Comparison of ENCODE assay signal across 8 mouse cellular contexts in the genomic region with DNA sequence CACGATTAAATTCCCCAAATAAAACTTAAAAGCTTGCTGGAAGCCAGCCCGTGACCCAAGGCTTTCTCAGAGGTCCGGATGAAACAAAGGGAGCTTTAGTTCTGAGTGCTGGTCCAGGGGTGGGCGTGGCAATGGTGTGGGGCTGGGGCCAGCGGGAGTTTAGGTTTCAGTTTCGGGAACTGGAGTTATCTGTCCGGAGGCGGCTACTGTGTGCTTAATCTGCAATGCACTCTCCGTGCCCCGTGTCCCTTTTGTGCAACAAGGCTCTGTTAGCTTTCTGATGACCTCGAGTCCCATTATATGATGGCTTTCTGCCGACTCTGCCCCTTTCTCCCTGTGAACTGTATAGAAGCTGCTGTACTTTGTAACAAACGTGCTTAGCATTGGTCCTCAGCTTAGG. TPM values are rescaled to one million over a fixed set of nuclear protein-coding genes. Genes with fewer than 3 reads are reported as not detected.
DNase-seq lines count a peak whose midpoint lies in the region; ATAC-seq lines count a peak whose summit lies in the region.

No protein-coding gene starts in this region.

- H3K27ac ChIP-seq in forebrain, embryonic 14.5 days (ENCODE audit: low read depth, low read length), result no peak overlapping the region
- H3K27ac ChIP-seq in limb, embryonic 15.5 days, result no peak overlapping the region
- H3K27ac ChIP-seq in midbrain, embryonic 15.5 days, result no peak overlapping the region

- WGBS in forebrain, embryonic 14.5 days, result 8% methylated on average over 13 of the region's 13 CpGs
- WGBS in limb, embryonic 15.5 days, result 15% methylated on average over 13 of the region's 13 CpGs
- 11% methylated on average over 13 of the region's 13 CpGs for WGBS in midbrain, embryonic 15.5 days

- no peaks in the 10 kb centered on the region for H3K4me1 ChIP-seq in forebrain, embryonic 14.5 days (ENCODE audit: control insufficient read depth, insufficient read depth, low read length)
- peaks cover 8% of the 10 kb centered on the region; the same call in 1 of the 2 replicates for H3K4me1 ChIP-seq in limb, embryonic 15.5 days
- peaks cover 4% of the 10 kb centered on the region; the same call in 1 of the 2 replicates for H3K4me1 ChIP-seq in midbrain, embryonic 15.5 days

- DNase-seq in urinary bladder, postnatal 14 days (ENCODE audit: low spot score), result peak; percentile 63
- DNase-seq in urinary bladder, adult 18-20 months (ENCODE audit: low spot score in 2 of 2), result no peak
- no peak for DNase-seq in forebrain, embryonic 14.5 days (ENCODE audit: low spot score)
- no peak for DNase-seq in layer of hippocampus, adult 9-10 months (ENCODE audit: low spot score)
- no peak for DNase-seq in thymus, postnatal 14 days

- no peaks in the 10 kb centered on the region for H3K9me3 ChIP-seq in forebrain, embryonic 14.5 days (replicated peaks; ENCODE audit: control insufficient read depth, low read length)
- no peaks in the 10 kb centered on the region for H3K9me3 ChIP-seq in limb, embryonic 15.5 days
- no peaks in the 10 kb centered on the region for H3K9me3 ChIP-seq in midbrain, embryonic 15.5 days

- peak overlapping the region; percentile 28 for H3K4me2 ChIP-seq in forebrain, embryonic 14.5 days (ENCODE audit: low read length)
- H3K4me2 ChIP-seq in limb, embryonic 15.5 days, result peak overlapping the region; percentile 39
- H3K4me2 ChIP-seq in midbrain, embryonic 15.5 days, result peak overlapping the region; percentile 26

- no peak for ATAC-seq in forebrain, embryonic 14.5 days
- ATAC-seq in hematopoietic stem cell, adult 5-6 weeks (replicated peaks in 1 of 2; ENCODE audit: insufficient read depth in 1 of 2, low FRiP score in 2 of 2, low TSS enrichment in 1 of 2, low read depth in 1 of 2, poor library complexity in 2 of 2, severe bottlenecking in 2 of 2), result peak; percentile 37; a peak in 2 of 4 replicates
- ATAC-seq in limb, embryonic 15.5 days (ENCODE audit: insufficient number of reproducible peaks, low FRiP score, low TSS enrichment, low read depth), result no peak
- ATAC-seq in midbrain, embryonic 15.5 days (replicated peaks), result no peak

- 0 out of 2 replicates have a peak overlapping the region, but pooled peaks have one; percentile 25 for H3K9ac ChIP-seq in forebrain, embryonic 14.5 days (ENCODE audit: low read length)
- no peak overlapping the region for H3K9ac ChIP-seq in limb, embryonic 15.5 days
- H3K9ac ChIP-seq in midbrain, embryonic 15.5 days, result no peak overlapping the region

- no peaks in the 10 kb centered on the region for H3K36me3 ChIP-seq in forebrain, embryonic 14.5 days (ENCODE audit: control insufficient read depth, insufficient read depth, low read length)
- no peaks in the 10 kb centered on the region for H3K36me3 ChIP-seq in limb, embryonic 15.5 days
- no peaks in the 10 kb centered on the region for H3K36me3 ChIP-seq in midbrain, embryonic 15.5 days (replicated peaks)

- H3K27me3 ChIP-seq in forebrain, embryonic 14.5 days (replicated peaks; ENCODE audit: control insufficient read depth, insufficient read depth, low read length), result no peaks in the 10 kb centered on the region
- H3K27me3 ChIP-seq in limb, embryonic 15.5 days, result no peaks in the 10 kb centered on the region
- H3K27me3 ChIP-seq in midbrain, embryonic 15.5 days (replicated peaks), result no peaks in the 10 kb centered on the region

- no peak overlapping the region for H3K4me3 ChIP-seq in forebrain, embryonic 14.5 days (ENCODE audit: low read depth, low read length)
- H3K4me3 ChIP-seq in limb, embryonic 15.5 days, result peak overlapping the region; percentile 31
- no peak overlapping the region for H3K4me3 ChIP-seq in midbrain, embryonic 15.5 days

RNA-seq across cellular contexts. Expression of gene Padi4, which starts 3.6 kb away (rescaled TPM):
- not detected in 2 replicates for polyA plus RNA-seq in forebrain, embryonic 14.5 days (2014; fragmentation: Nextera tagmentation; extraction: Ambion mirVana)
- 34.5 and 41.8 TPM in 2 replicates for total RNA-seq in hematopoietic stem cell, adult 5-6 weeks (2017)
- polyA plus RNA-seq in limb, embryonic 15.5 days (2015; fragmentation: Nextera tagmentation; extraction: Ambion mirVana), result 0.19 and 0.56 TPM in 2 replicates
- polyA plus RNA-seq in midbrain, embryonic 15.5 days (2015; fragmentation: Nextera tagmentation; extraction: Ambion mirVana), result 0.11 and 0.19 TPM in 2 replicates

RNA-seq across cellular contexts. Expression of gene Padi6, which starts 28.0 kb away (rescaled TPM):
- polyA plus RNA-seq in forebrain, embryonic 14.5 days (2014; fragmentation: Nextera tagmentation; extraction: Ambion mirVana), result not detected in 2 replicates
- total RNA-seq in hematopoietic stem cell, adult 5-6 weeks (2017), result not detected in 2 replicates
- not detected in 2 replicates for polyA plus RNA-seq in limb, embryonic 15.5 days (2015; fragmentation: Nextera tagmentation; extraction: Ambion mirVana)
- 0.12 TPM in 1 of 2 replicates, not detected in the other for polyA plus RNA-seq in midbrain, embryonic 15.5 days (2015; fragmentation: Nextera tagmentation; extraction: Ambion mirVana)

RNA-seq across cellular contexts. Expression of gene Padi3, which starts 40.0 kb away (rescaled TPM):
- not detected in 2 replicates for polyA plus RNA-seq in forebrain, embryonic 14.5 days (2014; fragmentation: Nextera tagmentation; extraction: Ambion mirVana)
- 0.35 TPM in 1 of 2 replicates, not detected in the other for total RNA-seq in hematopoietic stem cell, adult 5-6 weeks (2017)
- 0.45 and 0.59 TPM in 2 replicates for polyA plus RNA-seq in limb, embryonic 15.5 days (2015; fragmentation: Nextera tagmentation; extraction: Ambion mirVana)
- polyA plus RNA-seq in midbrain, embryonic 15.5 days (2015; fragmentation: Nextera tagmentation; extraction: Ambion mirVana), result not detected in 2 replicates

Comparison
In these comparisons a context has a peak if more than half of its experiments do, and no peak if none do; other contexts are left out.
1. ATAC-seq: peak in hematopoietic stem cell, adult 5-6 weeks (2 of 2); none in forebrain, embryonic 14.5 days (single experiment), limb, embryonic 15.5 days (single experiment) and midbrain, embryonic 15.5 days (single experiment).
2. Peak in every context shown above with its lines, with median percentiles within 50 percentile points of each other: H3K4me2 ChIP-seq.